Mouse (Mus musculus) testis, postnatal 10 days (tissue): ENCODE measurements at regions not wholly inside any gene's neighbourhood (a gene's known extent, or its start where the extent isn't known, plus 50 kb on each side); places are given as distances from the start of the nearest gene placed in this dataset.

ENCODE experiments used
- DNase-seq: peaks from one replicate; pipeline ENCODE4 v3.0.0; 2021; ENCODE audit warnings: low spot score

- no peak for DNase-seq
These were observed 191.6 kb upstream of the Tgfbr2 start for GRCm38 (mm10) chr9:116366713-116367112.

DNA sequence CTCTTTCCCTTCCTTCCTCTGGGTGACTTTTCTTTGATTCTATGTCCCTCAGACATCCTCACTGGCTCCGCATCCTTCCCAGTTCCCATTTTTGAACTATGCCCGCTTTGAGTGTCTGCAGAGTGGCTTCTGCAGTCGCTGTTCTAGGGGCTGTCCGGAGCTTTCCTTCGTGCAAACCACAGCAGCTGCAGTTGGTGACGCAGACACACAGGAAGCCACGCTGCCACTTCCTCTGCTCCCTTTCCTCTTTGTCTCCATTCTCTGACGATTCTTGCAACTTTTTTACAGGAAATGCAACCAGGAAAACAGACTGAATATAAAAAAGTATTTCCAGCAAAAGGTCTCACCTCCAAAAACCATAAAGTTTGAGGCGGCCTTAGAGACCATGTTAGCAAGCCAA is 191.0 kb upstream of the Tgfbr2 start:
- DNase-seq = no peak

- no peak for DNase-seq
These were observed 190.5 kb upstream of the Tgfbr2 start for GRCm38 (mm10) chr9:116365701-116366100.

DNA sequence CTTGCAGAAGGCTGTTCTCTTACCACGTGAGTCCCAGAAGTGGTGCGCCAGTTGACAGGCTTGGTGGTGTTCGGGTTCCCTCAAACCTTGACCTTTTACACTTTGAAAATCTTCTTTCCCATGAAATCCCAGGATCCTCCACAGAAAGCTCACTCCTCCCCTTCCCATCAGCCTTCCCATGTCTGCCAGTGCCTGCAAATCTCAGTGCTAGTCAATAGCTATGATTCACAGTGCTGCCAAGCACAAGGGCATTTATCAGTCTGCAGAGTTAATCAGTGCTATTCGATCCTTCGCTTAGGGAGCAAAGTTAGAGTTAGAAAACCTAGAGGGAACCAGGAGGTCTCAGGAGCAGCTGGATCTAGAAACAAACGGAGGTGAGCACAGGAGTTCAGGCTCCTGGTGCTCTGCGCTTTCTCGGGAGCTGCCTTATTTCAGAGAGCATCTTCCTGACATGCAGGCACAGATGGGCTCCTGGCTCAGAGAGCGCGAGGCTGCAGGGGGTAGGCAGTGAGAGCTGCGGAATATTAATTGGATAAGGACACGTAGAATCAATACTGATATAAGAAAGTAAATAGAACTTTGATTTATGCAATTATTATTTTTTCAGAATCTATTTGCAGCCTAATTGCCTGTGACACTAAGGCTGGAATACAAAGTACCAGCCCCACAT is 190.0 kb upstream of the Tgfbr2 start:
- DNase-seq = no peak

GRCm38 (mm10) chr9:116361092-116361491 is 185.9 kb upstream of the Tgfbr2 start:
- DNase-seq = no peak

- DNase-seq = no peak
These were observed 179.0 kb upstream of the Tgfbr2 start for GRCm38 (mm10) chr9:116354056-116354732.

DNA sequence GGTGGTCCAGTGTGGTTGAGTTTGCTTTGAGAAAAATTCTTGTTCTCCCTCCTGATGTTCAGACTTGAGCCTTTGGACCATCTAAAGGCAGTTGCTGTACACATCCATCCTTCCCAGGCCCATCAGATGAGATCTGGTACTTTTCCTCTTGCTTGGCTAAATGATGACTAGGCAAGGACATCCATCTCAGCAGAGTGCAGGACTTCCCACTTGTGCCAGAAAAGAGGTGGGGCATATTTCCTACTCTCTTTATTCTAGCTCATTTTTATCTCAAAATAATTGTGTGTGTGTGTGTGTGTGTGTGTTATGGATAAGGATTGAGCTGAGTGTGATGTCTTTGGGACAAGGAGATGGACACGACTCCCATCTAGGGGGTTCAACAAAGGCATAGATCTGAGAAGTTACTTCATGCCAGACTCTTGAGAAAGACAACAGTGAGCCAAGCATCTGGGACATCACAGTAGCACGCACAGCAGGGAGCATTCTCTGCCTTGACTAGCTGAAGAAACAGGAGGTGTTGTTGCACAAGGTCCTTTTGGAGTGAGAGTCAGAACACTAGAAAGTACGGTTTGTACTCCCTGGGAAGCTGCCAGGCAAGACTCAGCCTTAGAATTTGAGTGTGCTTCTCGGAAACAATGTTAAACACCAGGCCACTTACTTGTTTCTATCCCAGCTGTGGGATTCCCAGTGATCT is 177.8 kb upstream of the Tgfbr2 start:
- peak; percentile 52 for DNase-seq

- DNase-seq = peak; percentile 47
These were observed 175.8 kb upstream of the Tgfbr2 start for GRCm38 (mm10) chr9:116350804-116351547.

DNA sequence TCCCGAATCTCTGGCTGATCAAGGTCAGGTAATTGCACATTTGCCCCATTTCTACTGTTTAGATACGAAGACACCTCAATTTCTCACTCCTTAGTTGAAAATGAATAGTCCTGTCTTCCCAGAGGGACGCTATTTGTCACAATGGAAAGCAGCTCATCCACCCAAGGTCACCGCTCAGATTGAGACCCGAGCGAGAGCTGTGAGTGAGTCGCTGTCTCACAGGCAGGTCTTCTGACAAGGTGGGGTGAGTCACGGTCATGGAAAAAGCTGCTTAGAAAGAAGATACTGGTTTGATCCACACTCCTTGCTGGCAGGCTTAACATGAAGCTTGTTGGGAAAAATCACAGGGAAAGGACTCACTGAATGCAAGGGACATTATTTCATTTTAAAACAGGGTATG is 171.9 kb upstream of the Tgfbr2 start:
- DNase-seq = no peak

DNA sequence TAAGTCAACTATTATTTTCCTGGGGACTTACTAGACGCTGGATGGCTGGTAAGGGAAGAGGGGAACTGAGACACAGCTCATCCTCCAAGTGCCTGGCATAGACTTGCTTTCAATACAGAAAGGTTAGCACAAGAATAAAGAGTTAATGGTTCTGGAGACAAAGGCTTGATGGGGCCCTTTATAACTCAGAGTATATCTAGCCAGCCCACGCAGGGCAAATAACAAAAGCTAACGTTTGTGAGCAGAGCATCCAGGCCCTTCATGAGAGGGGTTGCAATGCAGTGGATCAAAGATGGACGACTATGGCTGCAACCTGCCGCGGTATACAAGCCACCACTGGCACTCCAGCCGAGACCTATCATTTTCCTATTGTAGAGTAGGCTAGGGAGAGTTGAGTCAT is 171.3 kb upstream of the Tgfbr2 start:
- no peak for DNase-seq

GRCm38 (mm10) chr9:116343086-116343481 is 167.9 kb upstream of the Tgfbr2 start:
- no peak for DNase-seq

- DNase-seq = no peak
These were observed 167.4 kb upstream of the Tgfbr2 start for GRCm38 (mm10) chr9:116342446-116343085.

DNA sequence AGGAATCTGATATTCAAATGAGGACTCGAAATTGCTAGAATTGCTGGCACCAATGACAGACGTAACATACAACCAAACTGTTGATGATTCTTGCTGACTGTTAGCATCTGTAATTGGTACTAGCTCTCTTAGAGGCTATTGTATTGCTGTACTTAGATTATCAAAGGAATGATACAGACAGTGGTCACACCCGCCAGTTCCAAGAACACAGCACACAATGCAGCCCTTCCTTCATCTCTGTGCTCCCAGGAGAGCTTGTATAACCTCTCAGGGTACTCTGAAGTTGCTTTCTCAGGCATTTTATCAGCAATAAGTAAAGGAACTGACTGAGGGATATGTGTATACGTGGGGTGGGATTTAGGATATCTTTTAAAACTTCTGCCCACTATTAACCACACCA is 166.8 kb upstream of the Tgfbr2 start:
- DNase-seq = no peak

DNA sequence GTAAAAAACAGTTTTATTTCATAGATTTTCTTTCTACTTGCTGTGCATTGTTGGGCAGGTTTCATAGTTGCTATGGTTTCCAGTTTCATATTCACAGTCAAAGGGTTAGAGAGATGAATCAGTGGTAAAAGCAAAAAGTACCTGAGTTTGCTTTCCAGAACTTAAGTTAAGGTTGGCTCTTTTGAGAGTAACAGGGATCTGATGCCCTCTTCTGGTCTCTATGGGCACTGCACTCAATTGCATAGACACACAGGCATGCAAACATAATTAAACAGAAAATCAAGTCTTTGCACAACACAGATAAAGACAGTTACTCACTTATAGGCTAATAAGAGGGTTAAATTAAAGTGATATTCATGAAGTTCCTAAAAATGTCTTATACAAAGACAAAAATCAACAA is 165.8 kb upstream of the Tgfbr2 start:
- no peak for DNase-seq

GRCm38 (mm10) chr9:116338729-116339100 is 163.6 kb upstream of the Tgfbr2 start:
- no peak for DNase-seq

GRCm38 (mm10) chr9:116338093-116338728 is 163.1 kb upstream of the Tgfbr2 start:
- DNase-seq = no peak

GRCm38 (mm10) chr9:116337446-116338010 is 162.4 kb upstream of the Tgfbr2 start:
- no peak for DNase-seq

DNA sequence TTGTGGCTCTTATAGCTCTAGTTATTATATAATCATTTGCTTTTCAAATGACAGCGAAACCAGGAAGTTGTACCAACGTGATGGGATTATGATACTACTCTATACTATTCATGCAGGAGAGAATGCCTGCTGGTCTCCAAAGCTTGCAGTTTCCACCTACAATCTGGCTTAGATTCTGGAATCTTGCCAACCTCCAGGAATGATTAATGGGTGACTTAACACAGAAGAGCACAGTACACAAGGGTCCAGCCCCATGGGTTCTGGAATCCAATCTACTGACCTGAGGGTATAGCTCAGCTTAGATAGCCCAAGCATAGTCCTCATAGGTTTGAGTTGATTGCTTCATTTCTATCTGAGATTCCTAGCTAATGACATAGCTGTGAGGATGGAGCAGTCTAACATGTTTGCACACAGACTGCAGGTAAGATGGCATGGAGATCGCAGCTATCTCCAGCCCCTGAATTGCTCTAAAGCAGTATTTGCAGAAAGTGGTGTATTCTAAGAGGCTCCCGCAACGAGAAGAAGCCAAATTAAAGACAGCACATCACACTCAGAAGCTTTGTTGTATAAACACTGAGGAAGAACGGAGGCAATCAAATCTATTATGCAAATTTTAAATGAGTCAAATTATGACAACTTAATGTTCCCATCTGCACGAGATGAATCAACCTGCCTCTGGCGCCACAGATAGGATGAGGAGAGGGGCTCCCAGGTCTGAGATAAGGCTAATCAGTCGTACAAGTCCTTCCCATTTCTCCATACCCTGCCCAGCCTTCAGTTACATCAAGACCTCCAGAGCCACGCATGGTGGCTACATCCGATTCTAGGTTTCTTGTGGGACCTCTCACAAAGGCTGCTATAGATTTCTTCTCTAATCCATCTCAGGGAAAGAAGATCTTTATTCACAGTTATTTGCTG is 160.7 kb upstream of the Tgfbr2 start:
- DNase-seq = no peak

DNA sequence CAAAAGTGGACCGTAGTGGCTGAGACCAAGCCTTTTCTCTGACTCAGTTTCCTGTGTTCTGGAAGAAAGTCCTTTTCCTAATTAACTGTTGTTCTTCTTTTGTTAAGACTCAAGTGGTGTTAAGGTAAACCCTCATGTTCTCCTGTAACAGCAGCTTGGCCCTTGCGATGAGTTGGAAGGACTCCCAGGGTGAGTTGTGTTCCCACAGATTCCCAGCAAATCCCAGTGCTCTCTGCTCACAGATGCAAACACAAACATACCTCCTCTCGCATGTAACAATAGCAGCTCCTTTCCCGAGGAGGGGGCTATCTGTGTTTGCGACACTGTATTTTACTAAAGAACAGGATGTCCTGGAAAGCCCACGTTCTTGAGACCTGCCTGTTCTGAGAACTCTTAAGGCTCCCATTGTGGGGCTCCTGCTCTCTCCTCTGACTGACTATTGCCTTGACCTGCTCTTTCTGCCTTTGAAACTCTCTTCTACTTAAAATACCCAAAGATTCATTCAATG is 158.8 kb upstream of the Tgfbr2 start:
- DNase-seq = no peak
